Mouse (Mus musculus) liver, adult 2 months (tissue): ENCODE data around the gene Dock4.

ENCODE experiments used
- CTCF ChIP-seq: fragments of 200-500 bp; IDR thresholded peaks from 2 replicates; pipeline ENCODE4 v1.5.1; 2011; ENCODE audit warnings: low read depth, low read length, control low read depth
- POLR2A ChIP-seq: fragments of 200-500 bp; IDR thresholded peaks from 2 replicates; pipeline ENCODE4 v1.6.1; 2011; ENCODE audit warnings: low read length, control low read depth; ENCODE audit not compliant: insufficient read depth; ENCODE audit errors: extremely low read depth

GRCm38 (mm10) chr12:40801456-40801855, 355.7 kb downstream of the Dock4 start:
- TF ChIP-seq POLR2A (no peak), CTCF (no peak)
